8 mouse cellular contexts compared by ENCODE assay signal in genomic region chr4:132353481-132353885, GRCm38 (mm10). TPM values are rescaled to one million over a fixed set of nuclear protein-coding genes. Genes with fewer than 3 reads are reported as not detected.
A peak's percentile ranks its signal among the peaks of the same experiment; 100 is the strongest.
DNase-seq lines count a peak whose midpoint lies in the region; ATAC-seq and TF ChIP-seq lines count a peak whose summit lies in the region.

TSS of gene Rcc1 (minus strand) at chr4:132353605.

- H3K27ac ChIP-seq in embryonic facial prominence, embryonic 13.5 days, result peak within 1 kb of the TSS; percentile 97
- H3K27ac ChIP-seq in heart, adult 2 months, result peak within 1 kb of the TSS; percentile 92
- peak within 1 kb of the TSS; percentile 96 for H3K27ac ChIP-seq in limb, embryonic 13.5 days
- H3K27ac ChIP-seq in midbrain, embryonic 16.5 days (ENCODE audit: low read length), result peak within 1 kb of the TSS; percentile 86

- DNase-seq in 3134 (ENCODE audit: extremely low read depth, insufficient read length, low spot score), result peak; percentile 89
- DNase-seq in adrenal gland, postnatal 36 days, result peak; percentile 91 to 92
- DNase-seq in heart, adult 2 months, result peak; percentile 95
- DNase-seq in kidney, adult 8-10 months, result peak; percentile 92 to 93
- DNase-seq in spleen, postnatal 10 days (ENCODE audit: low spot score in 2 of 2), result peak; percentile 93

- no peaks in the 10 kb centered on the region for H3K27me3 ChIP-seq in embryonic facial prominence, embryonic 13.5 days
- no peaks in the 10 kb centered on the region for H3K27me3 ChIP-seq in heart, adult 2 months (ENCODE audit: control insufficient read depth, insufficient read depth, low read length)
- no peaks in the 10 kb centered on the region for H3K27me3 ChIP-seq in limb, embryonic 13.5 days
- H3K27me3 ChIP-seq in midbrain, embryonic 16.5 days (ENCODE audit: control insufficient read depth, insufficient read depth, low read depth, low read length), result no peaks in the 10 kb centered on the region

- peak; percentile 100 for TF ChIP-seq POLR2A in heart, adult 2 months (IDR thresholded peaks at IDR 0.05; ENCODE audit: insufficient read depth, low read depth, low read length)

- under 1% methylated on average over 31 of the region's 31 CpGs for WGBS in embryonic facial prominence, embryonic 13.5 days
- WGBS in heart, adult 2 months, result under 1% methylated on average over 31 of the region's 31 CpGs
- under 1% methylated on average over 31 of the region's 31 CpGs for WGBS in limb, embryonic 13.5 days
- under 1% methylated on average over 31 of the region's 31 CpGs for WGBS in midbrain, embryonic 16.5 days

- peaks cover 36% of the 10 kb centered on the region for H3K36me3 ChIP-seq in embryonic facial prominence, embryonic 13.5 days
- peaks cover 10% of the 10 kb centered on the region for H3K36me3 ChIP-seq in heart, adult 2 months (ENCODE audit: control insufficient read depth, insufficient read depth, low read length)
- H3K36me3 ChIP-seq in limb, embryonic 13.5 days, result peaks cover 42% of the 10 kb centered on the region
- 0 out of 2 replicates have a peak, but pooled peaks cover 2% of the 10 kb centered on the region for H3K36me3 ChIP-seq in midbrain, embryonic 16.5 days (ENCODE audit: control insufficient read depth, insufficient read depth, low read length)

- peak; percentile 20 for TF ChIP-seq CTCF in heart, adult 2 months (IDR thresholded peaks at IDR 0.05)

- peaks cover 17% of the 10 kb centered on the region for H3K4me1 ChIP-seq in embryonic facial prominence, embryonic 13.5 days
- H3K4me1 ChIP-seq in heart, adult 2 months (ENCODE audit: control insufficient read depth, insufficient read depth, low read length), result peaks cover 5% of the 10 kb centered on the region
- peaks cover 17% of the 10 kb centered on the region for H3K4me1 ChIP-seq in limb, embryonic 13.5 days
- H3K4me1 ChIP-seq in midbrain, embryonic 16.5 days (ENCODE audit: control insufficient read depth, insufficient read depth, low read length), result peaks cover 13% of the 10 kb centered on the region

- H3K4me3 ChIP-seq in embryonic facial prominence, embryonic 13.5 days, result peak within 1 kb of the TSS; percentile 82
- H3K4me3 ChIP-seq in heart, adult 2 months, result peak within 1 kb of the TSS; percentile 78
- peak within 1 kb of the TSS; percentile 79 for H3K4me3 ChIP-seq in limb, embryonic 13.5 days
- peak within 1 kb of the TSS; percentile 63 for H3K4me3 ChIP-seq in midbrain, embryonic 16.5 days (ENCODE audit: low read depth, low read length)

- intact Hi-C loops in heart, adult 2 months (cut with DNase I), result loop anchor here (2.0 to 5.0 kb wide), 4 partner anchors 44 to 159 kb away; partner anchors contain the start of genes Sesn2 and Ythdf2

- peak within 1 kb of the TSS; percentile 94 for H3K9ac ChIP-seq in embryonic facial prominence, embryonic 13.5 days
- H3K9ac ChIP-seq in heart, adult 2 months (ENCODE audit: low read depth, low read length), result peak within 1 kb of the TSS; percentile 99
- peak within 1 kb of the TSS; percentile 93 for H3K9ac ChIP-seq in limb, embryonic 13.5 days
- H3K9ac ChIP-seq in midbrain, embryonic 16.5 days (ENCODE audit: low read depth, low read length), result peak within 1 kb of the TSS; percentile 72

- peak within 1 kb of the TSS; percentile 84 for H3K4me2 ChIP-seq in embryonic facial prominence, embryonic 13.5 days
- H3K4me2 ChIP-seq in limb, embryonic 13.5 days (replicated peaks), result peak within 1 kb of the TSS; percentile 85
- peak within 1 kb of the TSS; percentile 83 for H3K4me2 ChIP-seq in midbrain, embryonic 16.5 days (ENCODE audit: low read length)

- ATAC-seq in embryonic facial prominence, embryonic 13.5 days (ENCODE audit: insufficient number of reproducible peaks, insufficient read depth, low FRiP score, low TSS enrichment, low read depth), result peak; percentile 88
- ATAC-seq in limb, embryonic 13.5 days (ENCODE audit: low FRiP score, low read depth), result peak; percentile 95
- peak; percentile 93 for ATAC-seq in midbrain, embryonic 16.5 days

- H3K79me2 ChIP-seq in heart, adult 2 months (replicated peaks; ENCODE audit: control insufficient read depth, insufficient read depth, low read length), result no peaks in the 10 kb centered on the region

- no peaks in the 10 kb centered on the region for H3K9me3 ChIP-seq in embryonic facial prominence, embryonic 13.5 days
- no peaks in the 10 kb centered on the region for H3K9me3 ChIP-seq in limb, embryonic 13.5 days
- H3K9me3 ChIP-seq in midbrain, embryonic 16.5 days (replicated peaks; ENCODE audit: control insufficient read depth, low read length, poor library complexity, severe bottlenecking), result no peaks in the 10 kb centered on the region

- peak; percentile 93 for TF ChIP-seq EP300 in heart, adult 2 months (IDR thresholded peaks at IDR 0.05; ENCODE audit: insufficient read depth, low read depth, low read length)

RNA-seq across cellular contexts. Expression of gene Rcc1, which starts in this region (rescaled TPM):
- total RNA-seq in adrenal gland, postnatal 36 days (2021), result 10 to 100 TPM; 14.7 to 16.8 TPM
- 74.1 and 81.9 TPM in 2 replicates for polyA plus RNA-seq in embryonic facial prominence, embryonic 13.5 days (2015; fragmentation: Nextera tagmentation; extraction: Ambion mirVana)
- total RNA-seq in heart, adult 2 months (2021), result 1 to 10 TPM; 6.6 to 7.5 TPM
- polyA plus RNA-seq in heart, adult 2 months (2012; rRNA removed), result 5.1 and 5.2 TPM in 2 replicates
- 81.5 and 83.0 TPM in 2 replicates for polyA plus RNA-seq in limb, embryonic 13.5 days (2015; fragmentation: Nextera tagmentation; extraction: Ambion mirVana)
- 29.8 and 30.8 TPM in 2 replicates for polyA plus RNA-seq in midbrain, embryonic 16.5 days (2015; fragmentation: Nextera tagmentation; extraction: Ambion mirVana)

Comparison
In these comparisons a context has a peak if more than half of its experiments do, and no peak if none do; other contexts are left out.
1. Peak in every context shown above with its lines: DNase-seq, ATAC-seq, H3K4me3 ChIP-seq and H3K27ac ChIP-seq.